Mouse (Mus musculus): Measurements from ENCODE around the gene Vac14.

The Vac14 gene

DNA sequence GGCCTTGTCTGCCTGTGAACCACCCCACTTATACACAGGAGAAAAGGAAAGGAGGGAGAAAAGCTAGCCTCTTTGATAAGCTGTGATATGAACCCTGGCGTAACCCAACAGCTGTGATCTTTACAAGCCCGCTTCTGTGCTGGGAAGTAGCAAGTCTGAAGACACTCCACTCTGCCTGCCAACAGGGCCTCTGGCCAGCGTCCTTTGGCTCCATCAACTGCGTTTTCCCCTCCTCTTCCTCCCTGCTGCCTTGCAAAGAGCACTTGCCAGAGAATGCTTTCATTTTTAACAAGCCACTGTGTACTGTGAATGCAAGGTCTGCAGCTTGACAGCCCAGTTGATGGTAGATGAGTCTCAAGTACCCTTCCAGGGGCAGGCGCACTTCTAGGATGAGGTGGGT, 69.3 kb downstream of the Vac14 start:
- DNase-seq (ENCODE audit: low read depth) = no peak

DNA sequence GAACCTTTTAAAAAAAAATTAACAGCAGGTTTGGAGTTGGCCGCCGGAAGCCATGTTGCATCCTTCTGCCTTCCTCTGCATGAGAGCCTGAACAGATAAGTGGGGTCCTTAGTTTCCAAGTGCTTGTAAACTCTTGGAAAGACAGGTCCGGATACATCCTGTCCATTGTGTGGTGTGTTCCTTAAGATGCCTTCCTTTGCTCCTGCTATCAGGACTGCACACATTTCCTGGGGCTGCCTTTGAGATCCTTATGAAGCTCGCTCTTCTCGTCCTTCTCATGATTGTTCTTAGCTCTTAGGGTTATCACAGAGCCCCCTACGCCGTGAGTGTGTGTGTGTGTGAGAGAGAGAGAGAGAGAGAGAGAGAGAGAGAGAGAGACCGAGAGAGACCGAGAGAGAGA, 71.6 kb downstream of the Vac14 start:
- no peak for DNase-seq (ENCODE audit: low read depth)

DNA sequence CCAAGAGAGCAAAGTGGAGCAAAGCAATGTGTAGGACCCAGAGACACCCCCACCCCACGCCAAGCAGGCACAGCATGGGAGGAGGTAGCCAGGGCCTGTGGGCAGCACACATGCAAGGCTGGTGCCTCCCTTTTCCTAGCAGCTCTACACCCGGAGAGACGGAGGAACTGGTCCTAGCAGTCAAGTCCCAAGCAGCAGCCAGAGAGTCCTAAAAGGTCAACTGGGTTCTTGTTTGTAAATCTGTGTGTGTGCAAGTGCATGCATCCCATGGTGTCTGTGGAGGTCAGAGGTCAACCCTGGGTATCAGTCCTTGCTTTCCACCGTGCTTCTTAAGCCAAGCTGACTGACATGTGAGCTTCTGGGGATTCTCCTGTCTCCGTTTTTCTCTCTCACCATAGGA, 75.8 kb downstream of the Vac14 start:
- DNase-seq (ENCODE audit: low read depth) = no peak

DNA sequence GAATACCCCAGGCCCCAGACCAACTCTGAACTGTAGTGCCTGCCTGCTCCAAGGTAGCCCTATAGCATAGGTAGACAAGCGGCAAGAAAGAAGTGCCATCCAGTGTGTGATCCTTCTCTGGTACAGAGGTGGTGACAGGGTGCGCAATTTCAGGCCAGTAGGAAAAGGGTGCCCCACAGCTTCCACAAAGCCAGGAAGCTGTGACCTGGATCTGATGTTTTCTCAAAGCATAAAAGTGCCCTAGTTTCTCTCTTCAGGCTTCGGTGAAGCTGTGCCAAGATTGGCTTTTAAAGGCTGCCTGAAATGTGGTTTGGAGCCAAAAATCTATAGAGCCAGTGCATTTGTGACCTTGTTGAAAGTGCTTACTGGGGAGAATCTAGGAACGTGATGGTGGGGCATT, 76.4 kb downstream of the Vac14 start:
- no peak for DNase-seq (ENCODE audit: low read depth)

DNA sequence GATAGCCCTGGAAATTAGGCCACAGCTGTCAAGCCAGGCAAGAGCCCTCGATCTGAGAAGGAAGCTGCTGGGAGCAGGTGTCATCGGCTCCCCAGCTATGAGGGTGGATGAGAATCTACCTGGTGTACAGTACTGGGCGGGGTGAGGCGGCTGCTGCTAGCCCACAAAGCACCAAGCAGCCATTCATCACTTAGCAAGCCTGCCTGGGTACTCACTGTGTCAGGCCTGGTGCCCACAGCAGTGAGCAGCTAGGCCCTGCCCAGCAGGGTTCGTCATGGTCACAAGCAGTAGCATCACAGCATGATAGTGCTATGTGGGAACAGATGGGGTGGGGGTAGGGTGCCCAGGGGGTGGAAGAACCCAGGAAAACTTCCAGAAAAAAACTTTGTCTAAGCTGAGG, 77.0 kb downstream of the Vac14 start:
- DNase-seq (ENCODE audit: low read depth) = no peak

DNA sequence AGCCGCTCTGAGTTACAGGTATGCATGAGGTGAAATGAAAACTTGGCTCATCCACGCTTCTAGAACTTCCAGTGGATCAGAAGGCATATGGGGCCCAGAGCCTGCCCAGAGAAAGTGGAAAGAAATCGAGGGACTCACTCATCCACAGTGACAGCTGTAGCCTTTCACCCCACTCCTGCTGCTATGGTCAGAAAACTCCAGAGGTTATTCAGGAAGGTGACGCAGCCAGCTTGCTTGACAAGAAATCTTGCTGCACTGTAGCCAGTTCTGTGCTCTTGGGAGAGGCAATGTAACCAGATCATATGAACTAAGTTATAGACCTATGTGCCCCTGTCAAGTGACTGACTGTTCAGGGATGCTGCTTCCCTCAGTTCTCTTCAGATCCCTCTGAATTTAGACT, 77.7 kb downstream of the Vac14 start:
- no peak for DNase-seq (ENCODE audit: low read depth)

DNA sequence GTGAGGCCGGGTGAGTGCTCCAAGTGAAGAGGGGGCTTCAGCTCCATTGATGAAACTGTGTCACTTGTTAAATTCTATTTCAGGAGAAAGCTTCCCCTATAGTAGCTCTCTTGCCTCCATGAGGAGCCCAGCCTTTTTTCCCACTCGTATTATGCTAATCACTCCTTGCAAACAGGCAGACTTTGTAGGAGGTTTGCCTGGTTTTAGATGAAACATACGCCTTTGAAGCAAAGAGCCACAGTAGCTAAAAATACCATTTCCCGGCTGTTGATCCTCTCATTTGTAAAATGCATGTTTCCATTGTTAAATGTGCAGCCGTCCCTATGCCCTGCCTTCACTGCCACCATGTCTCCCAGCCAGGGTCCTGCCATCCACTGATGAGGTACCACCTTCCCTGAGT, 79.2 kb downstream of the Vac14 start:
- no peak for DNase-seq (ENCODE audit: low read depth)

DNA sequence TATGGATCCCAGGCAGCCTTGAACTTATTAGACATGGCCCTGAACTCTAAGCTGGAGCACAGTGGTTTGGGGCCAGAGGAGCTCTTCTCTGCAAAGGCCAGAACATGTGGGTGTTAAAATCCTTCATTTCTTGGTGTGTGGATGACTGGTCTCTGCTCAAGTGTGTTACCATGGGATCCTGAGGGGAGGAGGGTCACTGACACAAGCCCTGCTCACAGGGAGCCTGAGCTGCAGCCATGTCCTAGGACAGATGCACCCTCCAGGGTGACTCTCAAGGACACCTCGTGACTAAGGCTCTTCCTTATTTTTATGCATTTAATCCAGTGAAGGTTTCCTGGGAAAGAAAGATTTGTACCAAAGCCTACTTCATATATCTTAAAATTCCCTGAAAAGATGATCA, 79.7 kb downstream of the Vac14 start:
- no peak for DNase-seq (ENCODE audit: low read depth)

DNA sequence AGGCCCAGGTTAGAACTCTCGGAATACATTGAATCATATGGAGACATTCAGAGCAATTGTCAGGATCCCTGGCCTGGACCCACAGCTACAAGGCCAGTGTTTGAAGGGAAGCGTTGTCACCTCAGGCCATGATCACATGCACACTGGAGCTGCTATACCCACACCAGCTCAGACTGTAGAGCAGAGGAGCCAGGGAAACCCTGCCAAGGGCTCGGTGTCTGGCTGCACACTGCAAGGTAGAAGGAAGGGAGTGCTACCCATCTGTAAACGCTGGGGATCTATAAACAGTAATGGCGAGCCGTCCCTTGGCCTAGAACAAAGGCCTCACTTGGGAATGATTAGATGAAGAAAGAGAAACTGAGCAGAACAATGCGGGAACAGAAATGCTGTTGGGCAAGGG, 81.1 kb downstream of the Vac14 start:
- no peak for DNase-seq (ENCODE audit: low read depth)

DNA sequence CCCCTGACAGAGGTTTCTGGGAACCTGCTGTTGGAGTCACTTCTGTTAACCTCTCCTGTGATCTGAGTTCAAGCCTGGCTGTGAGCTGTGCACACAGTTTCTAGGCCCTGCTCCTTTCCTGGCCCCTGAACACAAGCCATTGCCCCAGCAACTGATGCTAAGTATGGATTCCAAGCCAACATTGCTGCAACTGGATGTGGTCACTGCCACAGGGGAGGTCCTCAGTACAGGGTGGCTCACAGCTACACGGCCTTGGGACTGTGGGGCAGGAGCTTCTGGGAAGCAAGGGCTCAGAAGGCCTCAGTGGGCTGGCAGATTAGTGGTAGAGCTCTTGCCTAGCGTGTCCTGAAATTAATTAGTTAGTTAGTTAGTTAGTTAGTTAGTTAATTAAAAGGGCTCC, 82.2 kb downstream of the Vac14 start:
- no peak for DNase-seq (ENCODE audit: low read depth)

DNA sequence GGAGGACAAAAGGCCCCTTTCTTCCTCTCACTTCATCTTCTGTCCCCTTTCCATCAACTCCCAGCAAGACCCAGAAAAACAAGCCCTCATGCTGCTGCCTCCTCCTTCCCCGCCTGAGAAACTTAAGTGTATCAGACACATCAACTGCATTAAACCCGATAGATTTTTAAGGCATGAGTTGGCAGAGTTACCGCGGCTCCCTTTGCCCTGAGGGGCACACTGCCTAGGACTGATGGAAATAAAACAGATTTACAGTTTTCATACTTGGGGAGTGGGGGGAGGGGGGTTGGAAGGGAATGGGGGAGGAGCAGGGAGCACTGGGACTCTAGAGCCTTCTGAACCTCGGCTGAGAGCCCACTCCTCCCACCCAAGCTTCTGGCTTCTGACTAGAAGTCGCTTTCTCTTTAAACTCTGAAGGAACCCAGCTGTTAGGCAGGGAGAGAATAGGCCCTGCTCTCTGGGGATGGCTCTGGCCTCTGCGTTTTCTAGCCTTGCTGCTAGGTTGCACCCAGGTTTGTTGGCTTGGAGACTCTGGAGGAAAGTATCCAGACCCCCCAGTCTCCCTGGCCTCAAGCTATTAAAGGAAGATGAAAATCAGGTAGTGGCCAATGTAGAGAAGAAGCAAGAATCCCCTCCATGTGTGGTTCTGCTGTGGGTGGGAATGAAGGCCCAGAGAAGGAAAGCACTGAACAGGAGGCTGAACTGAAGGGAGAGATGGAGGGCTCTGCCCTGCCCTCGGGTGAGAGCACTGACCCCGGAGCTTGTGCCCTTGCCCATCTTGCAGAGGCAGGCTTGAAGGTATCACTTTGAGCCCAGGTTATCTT, 84.5 kb downstream of the Vac14 start:
- no peak for DNase-seq (ENCODE audit: low read depth)

DNA sequence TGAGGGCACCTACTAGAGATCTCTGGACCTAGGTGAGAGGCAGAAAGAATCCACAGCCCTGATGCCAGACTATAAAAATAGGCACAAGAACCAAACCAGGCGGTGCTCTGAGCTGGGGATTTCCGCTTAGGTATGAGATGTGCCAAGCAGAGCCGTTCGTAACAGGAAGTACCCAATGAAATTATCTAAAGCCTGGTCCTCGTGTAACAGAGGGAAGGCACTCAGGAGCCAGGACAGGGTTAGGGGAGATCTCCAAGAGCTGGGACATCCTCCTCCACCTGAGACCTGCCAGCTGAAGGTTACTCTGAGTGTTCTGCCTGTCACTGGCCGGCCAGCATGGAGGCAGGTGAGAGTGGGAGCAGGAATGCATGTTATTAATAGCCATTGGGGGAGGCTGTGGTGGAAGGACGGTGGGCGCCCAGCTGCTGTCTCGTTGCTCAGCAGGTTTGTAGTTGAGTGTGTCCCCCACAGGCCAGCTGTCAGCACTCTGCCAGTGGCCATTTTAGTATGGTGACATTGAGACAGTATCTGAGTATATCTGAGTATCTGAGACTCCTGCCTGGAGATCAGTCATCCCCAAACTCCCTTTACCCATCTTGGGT, 85.2 kb downstream of the Vac14 start:
- no peak for DNase-seq (ENCODE audit: low read depth)

DNA sequence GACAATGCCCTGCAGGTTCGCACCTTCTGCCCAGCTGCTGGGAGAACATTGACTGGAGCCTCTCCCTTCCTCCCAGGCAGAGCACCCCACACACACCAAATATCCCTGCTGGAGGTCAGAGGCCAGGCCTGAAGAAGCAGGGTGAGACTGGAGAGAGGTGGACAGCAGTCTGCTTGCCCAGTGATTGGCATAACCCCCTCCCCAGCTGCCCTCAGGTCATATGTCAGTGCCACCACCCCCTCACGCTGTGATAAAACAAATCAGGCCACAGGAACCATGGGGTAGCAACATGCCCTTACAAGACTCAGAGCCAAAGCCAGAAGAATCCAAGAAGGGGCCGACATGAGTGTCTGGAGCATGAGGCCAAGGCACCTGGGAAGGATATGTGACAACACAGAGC, 85.7 kb downstream of the Vac14 start:
- DNase-seq (ENCODE audit: low read depth) = no peak

DNA sequence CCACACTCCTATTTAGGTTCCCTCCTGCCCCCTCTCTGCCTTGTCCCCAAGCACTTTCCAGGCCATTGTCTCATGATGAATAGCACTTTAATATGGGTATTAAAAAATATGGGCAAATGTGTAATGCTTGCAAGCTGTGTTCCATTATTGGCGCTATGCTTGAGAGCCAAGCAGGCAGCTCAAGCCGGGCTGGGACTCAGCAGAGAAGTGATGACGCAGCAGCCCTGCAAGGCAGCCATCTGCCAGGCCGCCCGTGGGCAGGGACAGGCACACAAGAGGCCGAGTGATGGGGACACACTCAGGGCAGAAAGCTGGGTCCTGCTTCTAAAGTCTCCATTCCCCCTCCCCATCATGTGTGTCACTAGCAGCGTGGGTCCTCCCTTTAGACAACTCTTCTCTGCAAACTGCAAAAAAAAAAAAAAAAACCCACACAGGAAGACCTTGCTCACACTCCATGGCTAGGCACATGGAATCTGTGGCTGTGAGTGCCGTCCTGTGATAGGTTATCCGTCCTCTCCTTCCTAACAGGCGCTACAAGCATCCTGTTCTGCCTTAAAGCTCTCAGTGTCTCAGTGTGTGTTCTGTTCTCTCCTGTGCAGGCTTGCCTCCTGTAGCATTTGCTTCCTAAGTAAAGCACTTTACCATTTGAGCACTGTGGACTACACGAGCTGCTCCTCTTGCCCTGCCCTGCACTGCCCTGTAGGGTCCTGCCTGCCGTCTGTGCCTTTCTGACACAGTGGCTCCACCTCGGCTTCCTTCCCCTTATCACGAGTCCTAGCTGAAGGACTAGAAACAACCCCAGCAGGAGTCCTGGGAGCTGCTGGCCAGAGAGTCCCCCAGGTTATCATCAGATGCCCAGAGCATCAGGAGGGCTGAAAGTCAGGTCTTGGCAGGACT, 87.3 kb downstream of the Vac14 start:
- DNase-seq (ENCODE audit: low read depth) = no peak

DNA sequence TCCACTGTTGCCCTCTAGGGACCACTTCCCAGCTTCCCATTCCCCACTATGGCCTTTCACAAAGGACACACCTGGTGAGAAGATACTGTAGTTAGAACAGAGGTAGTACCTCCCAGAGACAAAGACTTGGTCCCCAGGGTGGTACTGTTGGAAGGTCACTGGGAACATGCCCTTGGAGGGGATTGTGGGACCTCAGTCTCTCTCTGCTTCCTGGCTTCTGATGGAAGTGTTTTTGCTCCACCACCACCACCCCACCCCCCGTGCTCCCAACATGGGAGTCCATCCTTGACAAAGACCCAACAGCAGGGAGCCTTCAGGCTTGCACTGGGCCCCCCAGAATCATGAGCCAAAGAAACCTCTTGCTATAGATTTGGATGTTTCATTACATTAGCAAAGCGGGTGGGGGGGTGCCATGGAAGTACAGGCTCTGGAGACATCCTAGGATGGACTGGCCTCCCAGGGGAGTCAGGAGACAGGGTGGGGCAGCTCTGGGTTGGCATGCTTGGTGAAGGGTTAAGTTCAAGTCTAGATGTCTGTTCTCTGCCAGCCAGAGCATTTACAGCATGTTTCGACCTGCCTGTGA, 88.0 kb downstream of the Vac14 start:
- no peak for DNase-seq (ENCODE audit: low read depth)

DNA sequence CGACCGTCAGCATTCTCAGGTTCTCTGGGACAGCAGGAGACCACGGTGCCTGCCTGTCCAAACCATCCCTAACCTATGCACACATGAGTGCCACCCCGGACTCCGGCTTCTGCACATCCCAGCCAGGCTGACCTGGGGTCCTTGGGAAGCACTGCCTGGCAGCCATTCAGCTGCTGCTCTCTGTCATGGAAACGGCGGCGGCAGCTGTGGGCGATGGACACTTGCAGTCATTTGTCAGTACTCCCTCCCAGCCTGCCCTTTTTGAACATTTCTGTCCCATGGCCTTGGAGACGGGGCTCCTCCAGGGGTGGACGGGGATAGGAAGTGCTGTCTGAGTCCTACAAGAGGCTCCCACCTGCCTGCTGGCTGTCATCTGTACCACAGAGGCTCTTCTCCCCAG, 90.0 kb downstream of the Vac14 start:
- no peak for DNase-seq (ENCODE audit: low read depth)

DNA sequence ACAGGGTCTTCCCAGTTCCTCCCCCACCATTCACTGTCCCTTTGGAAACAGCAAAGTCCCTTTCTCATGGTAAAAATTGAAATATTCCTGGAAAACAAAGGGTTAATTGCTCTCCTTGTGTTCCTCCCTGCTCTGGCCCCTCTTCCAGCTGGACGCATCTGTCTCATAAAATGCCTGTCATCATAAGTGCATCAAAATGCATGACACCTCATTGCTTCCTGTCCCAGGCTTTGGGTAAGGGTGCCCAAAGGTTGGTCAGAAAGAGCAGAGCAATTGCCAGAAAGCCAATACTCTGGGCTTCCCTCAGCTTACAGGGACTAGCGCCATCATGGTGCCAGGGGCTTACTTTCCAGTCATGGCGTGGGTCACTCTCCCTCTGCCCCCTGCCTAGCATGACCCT, 92.2 kb downstream of the Vac14 start:
- no peak for DNase-seq (ENCODE audit: low read depth)

DNA sequence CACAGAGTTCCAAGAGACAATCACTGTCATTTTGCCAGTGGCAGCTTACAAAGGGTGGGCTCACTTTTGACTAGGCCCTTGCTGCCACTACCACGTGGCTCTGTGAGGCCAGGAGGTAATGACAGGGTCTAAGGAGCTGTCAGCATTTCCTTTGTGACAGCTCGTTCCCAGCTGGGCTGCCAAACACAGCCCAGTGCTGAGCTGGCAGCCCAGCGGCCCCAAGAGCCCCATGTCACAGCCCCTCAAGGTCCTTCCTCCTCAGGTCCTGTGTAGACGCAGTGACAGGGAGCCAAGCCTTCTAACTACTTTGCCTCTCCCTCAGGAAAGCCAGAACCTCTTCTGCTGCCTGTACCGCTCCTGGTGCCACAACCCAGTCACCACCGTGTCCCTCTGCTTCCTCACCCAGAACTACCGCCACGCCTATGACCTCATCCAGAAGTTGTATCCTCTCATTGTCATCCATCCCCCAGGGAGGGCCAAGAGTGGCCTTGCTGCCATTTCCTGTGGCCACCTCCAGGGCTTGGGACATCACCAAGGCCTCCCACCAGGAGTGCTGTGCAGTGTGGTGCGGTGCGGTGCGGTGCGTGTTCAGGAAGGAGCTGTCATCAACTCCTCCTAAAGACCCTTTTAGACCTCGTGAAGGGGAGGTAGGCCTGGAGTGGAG, 93.0 kb downstream of the Vac14 start:
- DNase-seq (ENCODE audit: low read depth) = no peak

DNA sequence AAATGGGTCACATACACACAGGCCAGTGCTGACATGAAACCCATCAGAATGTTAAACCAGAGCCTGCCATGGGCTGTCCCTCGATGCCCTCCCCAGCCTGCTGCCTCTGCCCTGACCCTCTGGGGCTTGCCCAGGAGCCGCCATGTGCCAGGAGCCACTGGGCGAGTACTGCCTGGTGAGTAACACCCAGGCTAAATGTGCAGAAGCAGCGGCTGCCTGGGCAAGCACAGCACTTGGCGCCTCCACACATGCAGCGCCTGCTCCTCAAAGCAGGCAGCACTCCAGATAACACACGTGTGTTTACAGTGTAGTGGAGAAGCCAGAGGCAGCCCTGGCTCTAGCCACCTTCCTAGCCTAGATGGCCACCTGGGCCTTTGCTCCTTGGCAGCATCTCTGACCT, 94.7 kb downstream of the Vac14 start:
- DNase-seq (ENCODE audit: low read depth) = no peak

DNA sequence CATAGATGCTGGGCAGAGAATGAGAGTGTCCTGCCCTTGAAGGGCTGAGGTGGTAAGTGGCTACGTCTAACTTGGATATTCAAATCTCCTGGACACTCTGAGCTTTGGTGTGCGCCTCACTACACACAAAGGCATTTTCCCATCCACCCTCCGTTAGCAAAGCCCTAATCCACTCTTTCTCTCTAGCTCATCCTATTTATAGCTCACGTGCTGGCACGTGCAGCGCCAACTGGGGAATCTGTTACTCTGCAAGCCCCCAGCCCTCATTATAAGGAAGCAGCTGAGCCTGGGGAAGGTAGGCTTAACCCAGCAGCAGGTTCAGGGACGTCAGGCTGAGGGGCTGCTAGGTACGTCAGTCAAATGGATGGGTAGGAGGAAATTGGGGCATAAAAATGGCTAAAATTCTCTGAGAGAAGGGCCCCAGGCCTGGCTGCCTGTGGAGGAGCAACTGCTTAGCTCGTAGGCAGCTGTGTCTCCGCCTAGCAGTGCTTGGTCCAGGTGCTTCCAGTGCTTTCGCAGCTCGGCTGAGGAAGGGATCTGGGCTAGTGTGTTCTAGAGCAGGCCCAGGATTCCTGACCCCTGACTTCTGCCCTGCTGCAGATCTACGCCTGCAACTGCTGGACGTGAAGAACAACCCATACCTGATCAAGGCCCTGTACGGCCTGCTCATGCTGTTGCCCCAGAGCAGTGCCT, 96.6 kb downstream of the Vac14 start:
- no peak for DNase-seq (ENCODE audit: low read depth)

DNA sequence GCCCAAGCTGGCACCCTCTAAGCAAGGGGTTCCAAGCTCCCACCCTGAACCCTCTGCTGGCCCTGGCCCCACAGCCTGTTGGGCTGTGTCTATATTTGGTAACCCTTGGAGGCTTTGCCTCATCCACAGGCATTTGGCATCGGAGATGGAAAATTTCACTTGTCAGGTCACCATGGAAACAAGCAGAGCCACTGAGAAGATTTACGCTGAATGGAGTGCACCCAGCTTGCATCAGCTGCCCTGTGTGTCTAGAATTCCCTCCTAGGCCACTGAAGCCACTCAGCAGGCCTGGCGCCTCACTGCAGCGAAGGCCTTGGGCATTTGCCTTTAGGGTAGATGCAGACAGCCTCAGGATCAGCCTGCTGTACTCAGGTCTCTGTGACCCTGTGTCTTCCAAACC, 97.7 kb downstream of the Vac14 start:
- DNase-seq (ENCODE audit: low read depth) = no peak

DNA sequence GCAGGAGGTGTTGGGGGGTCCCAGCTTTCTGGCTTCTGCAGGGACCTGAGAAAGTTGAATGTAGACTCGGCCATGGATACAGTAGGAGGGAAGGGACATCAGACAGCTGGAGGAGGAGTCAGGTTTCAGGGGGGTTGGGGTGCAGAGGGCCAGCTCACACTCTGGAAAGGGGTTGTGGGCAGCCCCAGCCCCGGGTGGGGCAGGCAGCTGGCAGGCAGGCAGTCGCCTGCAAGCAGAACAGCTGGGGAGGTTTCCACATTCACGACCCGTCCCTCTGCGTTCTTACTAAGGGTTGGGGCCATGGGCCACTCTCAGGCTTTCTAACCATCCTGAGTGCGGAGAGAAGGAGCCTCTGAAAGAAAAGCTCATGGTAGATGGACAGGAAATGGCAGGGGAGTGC, 98.7 kb downstream of the Vac14 start:
- no peak for DNase-seq (ENCODE audit: low read depth)

All from c-Kit-positive CD71-negative TER-119-negative erythroid progenitor cells, embryonic 14.5 days (primary cell).